Mouse (Mus musculus): Measurements from ENCODE around the gene Ndufc2. TPM values are rescaled to one million over a fixed set of nuclear protein-coding genes. Genes with fewer than 3 reads are reported as not detected.

Ndufc2 gene
- polyA plus RNA-seq (2014; fragmentation: Illumina TruSeq; extraction: RNeasy Lipid Tissue Mini Kit (QIAGEN cat#74804); ENCODE audit: low read depth, low replicate concordance) = 287 TPM

GRCm38 (mm10) chr7:97399960-97400715 is at the start of gene Ndufc2:
Gene Ndufc2, plus strand, starts transcription at chr7:97400003.

GRCm38 (mm10) chr7:97416906-97417777 is 17.3 kb downstream of the Ndufc2 start, which contains the start of gene Thrsp:
Gene Thrsp, minus strand, starts transcription at chr7:97417730.

GRCm38 (mm10) chr7:97451023-97451422 is 51.2 kb downstream of the Ndufc2 start, which contains the start of gene Kctd14:
Gene Kctd14, plus strand, starts transcription at chr7:97451323.

Other genes starting within 250 kb of the Ndufc2 start
- 0.52 TPM for gene Usp35, start 68.0 kb upstream of the Ndufc2 start, polyA plus RNA-seq (2014; fragmentation: Illumina TruSeq; extraction: RNeasy Lipid Tissue Mini Kit (QIAGEN cat#74804); ENCODE audit: low read depth, low replicate concordance)
- gene Kctd21, start 67.7 kb upstream of the Ndufc2 start, polyA plus RNA-seq (2014; fragmentation: Illumina TruSeq; extraction: RNeasy Lipid Tissue Mini Kit (QIAGEN cat#74804); ENCODE audit: low read depth, low replicate concordance) = 7.4 TPM
- 29.5 TPM for gene Alg8, start 28.4 kb upstream of the Ndufc2 start, polyA plus RNA-seq (2014; fragmentation: Illumina TruSeq; extraction: RNeasy Lipid Tissue Mini Kit (QIAGEN cat#74804); ENCODE audit: low read depth, low replicate concordance)
- 63.6 TPM for gene Thrsp, start 17.7 kb downstream of the Ndufc2 start, polyA plus RNA-seq (2014; fragmentation: Illumina TruSeq; extraction: RNeasy Lipid Tissue Mini Kit (QIAGEN cat#74804); ENCODE audit: low read depth, low replicate concordance)
- 3.0 TPM for gene Kctd14, start 51.3 kb downstream of the Ndufc2 start, polyA plus RNA-seq (2014; fragmentation: Illumina TruSeq; extraction: RNeasy Lipid Tissue Mini Kit (QIAGEN cat#74804); ENCODE audit: low read depth, low replicate concordance)
- 72.6 TPM for gene Ints4, start 81.0 kb downstream of the Ndufc2 start, polyA plus RNA-seq (2014; fragmentation: Illumina TruSeq; extraction: RNeasy Lipid Tissue Mini Kit (QIAGEN cat#74804); ENCODE audit: low read depth, low replicate concordance)
- gene Aamdc, start 179.5 kb downstream of the Ndufc2 start, polyA plus RNA-seq (2014; fragmentation: Illumina TruSeq; extraction: RNeasy Lipid Tissue Mini Kit (QIAGEN cat#74804); ENCODE audit: low read depth, low replicate concordance) = 15.6 TPM
- gene Rsf1, start 179.9 kb downstream of the Ndufc2 start, polyA plus RNA-seq (2014; fragmentation: Illumina TruSeq; extraction: RNeasy Lipid Tissue Mini Kit (QIAGEN cat#74804); ENCODE audit: low read depth, low replicate concordance) = 35.8 TPM